Mouse (Mus musculus) liver, adult 2 months (tissue): ENCODE results near the gene Mrpl1.

Source experiments
- CTCF ChIP-seq: fragments of 200-500 bp; IDR thresholded peaks from 2 replicates; pipeline ENCODE4 v1.5.1; 2011; ENCODE audit warnings: low read depth, low read length, control low read depth
- POLR2A ChIP-seq: fragments of 200-500 bp; IDR thresholded peaks from 2 replicates; pipeline ENCODE4 v1.6.1; 2011; ENCODE audit warnings: low read length, control low read depth; ENCODE audit not compliant: insufficient read depth; ENCODE audit errors: extremely low read depth

DNA sequence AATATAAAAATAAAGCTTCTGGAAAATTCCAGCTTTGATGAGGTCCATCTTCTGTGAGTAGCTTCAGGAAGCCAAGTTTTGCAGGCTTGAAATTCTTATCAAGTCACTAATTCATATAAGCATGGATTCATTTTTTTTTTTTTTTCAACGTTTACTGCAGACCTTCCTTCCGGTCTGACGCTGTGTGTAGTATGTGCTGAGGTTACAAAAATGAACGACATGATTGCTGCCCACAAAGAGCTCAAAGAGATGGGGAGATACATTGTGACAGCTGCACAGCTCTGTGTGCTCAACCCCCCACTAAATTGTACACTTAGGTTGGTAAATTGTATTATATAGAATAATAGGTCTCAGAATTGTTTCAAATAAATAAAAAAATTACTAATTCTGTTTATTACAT is 750 bp upstream of the Mrpl1 start:
- no peak for TF ChIP-seq CTCF
- no peak for TF ChIP-seq POLR2A
